Mouse (Mus musculus): ENCODE data around the gene Filip1l. TPM values are rescaled to one million over a fixed set of nuclear protein-coding genes. Genes with fewer than 3 reads are reported as not detected.

Filip1l gene
- 298 TPM for polyA plus RNA-seq (2015; fragmentation: Illumina TruSeq; extraction: RNeasy Lipid Tissue Mini Kit (QIAGEN cat#74804); ENCODE audit: insufficient read depth, low replicate concordance)

GRCm38 (mm10) chr16:57352751-57353150 lies at the start of gene Filip1l:
TSS of gene Filip1l (plus strand) at chr16:57353093.

GRCm38 (mm10) chr16:57606444-57607227 lies 253.7 kb downstream of the Filip1l start, which contains the start of gene Cmss1:
TSS of gene Cmss1 (minus strand) at chr16:57606864.

Other genes with a start within 250 kb of the Filip1l start
- gene Tomm70a, start 231.4 kb upstream of the Filip1l start, polyA plus RNA-seq (2015; fragmentation: Illumina TruSeq; extraction: RNeasy Lipid Tissue Mini Kit (QIAGEN cat#74804); ENCODE audit: insufficient read depth, low replicate concordance) = 50.0 TPM
- gene Nit2, start 185.8 kb upstream of the Filip1l start, polyA plus RNA-seq (2015; fragmentation: Illumina TruSeq; extraction: RNeasy Lipid Tissue Mini Kit (QIAGEN cat#74804); ENCODE audit: insufficient read depth, low replicate concordance) = 28.3 TPM
- gene Tbc1d23, start 121.6 kb upstream of the Filip1l start, polyA plus RNA-seq (2015; fragmentation: Illumina TruSeq; extraction: RNeasy Lipid Tissue Mini Kit (QIAGEN cat#74804); ENCODE audit: insufficient read depth, low replicate concordance) = 69.0 TPM
- gene Tmem30c, start 60.2 kb upstream of the Filip1l start, polyA plus RNA-seq (2015; fragmentation: Illumina TruSeq; extraction: RNeasy Lipid Tissue Mini Kit (QIAGEN cat#74804); ENCODE audit: insufficient read depth, low replicate concordance) = not detected